Mouse (Mus musculus) heart, adult 2 months (tissue): ENCODE measurements at regions not wholly inside any gene's neighbourhood (a gene's known extent, or its start where the extent isn't known, plus 50 kb on each side); places are given as distances from the start of the nearest gene placed in this dataset.

Experiments
- DNase-seq, 2 experiments: peaks; one replicate each; pipeline ENCODE4 v3.0.0; 2021
- H3K27ac ChIP-seq: fragments of 200-600 bp; 2 replicates; pipeline ENCODE4 v1.8.1; 2022
- H3K27me3 ChIP-seq: fragments of 200-500 bp; 2 replicates; pipeline ENCODE4 v1.6.1; 2012; ENCODE audit warnings: mild to moderate bottlenecking, low read length, inconsistent platforms, mixed read lengths; ENCODE audit not compliant: control insufficient read depth, insufficient read depth
- H3K36me3 ChIP-seq: fragments of 200-500 bp; 2 replicates; pipeline ENCODE4 v1.6.1; 2012; ENCODE audit warnings: low read length, inconsistent platforms; ENCODE audit not compliant: control insufficient read depth, insufficient read depth
- H3K4me1 ChIP-seq: fragments of 200-500 bp; 2 replicates; pipeline ENCODE4 v1.6.1; 2011; ENCODE audit warnings: low read length; ENCODE audit not compliant: control insufficient read depth, insufficient read depth
- H3K4me3 ChIP-seq: fragments of 200-600 bp; 2 replicates; pipeline ENCODE4 v1.8.1; 2022
- H3K79me2 ChIP-seq: fragments of 200-500 bp; replicated peaks from 2 replicates; pipeline ENCODE4 v1.6.1; 2012; ENCODE audit warnings: mild to moderate bottlenecking, inconsistent platforms, low read length, moderate library complexity, mixed read lengths; ENCODE audit not compliant: control insufficient read depth, insufficient read depth
- H3K9ac ChIP-seq: fragments of 200-500 bp; 2 replicates; pipeline ENCODE4 v1.6.1; 2012; ENCODE audit warnings: low read depth, mild to moderate bottlenecking, control low read depth, inconsistent platforms, low read length, mixed read lengths
- CTCF ChIP-seq: fragments of 200-600 bp; IDR thresholded peaks from 2 replicates; pipeline ENCODE4 v1.8.1; 2022; ENCODE audit warnings: antibody characterized with exemption, mild to moderate bottlenecking, moderate library complexity
- EP300 ChIP-seq: fragments of 200-500 bp; IDR thresholded peaks from 2 replicates; pipeline ENCODE4 v1.6.1; 2011; ENCODE audit warnings: low read depth, low read length, control low read depth; ENCODE audit not compliant: insufficient read depth
- POLR2A ChIP-seq: fragments of 200-500 bp; IDR thresholded peaks from 2 replicates; pipeline ENCODE4 v1.6.1; 2011; ENCODE audit warnings: mild to moderate bottlenecking, low read depth, low read length, control low read depth; ENCODE audit not compliant: insufficient read depth
- WGBS: fragments of 180-500 bp; shearing (Covaris S2); methylation state at CpG from one replicate; pipeline ENCODE4 v1.1.7; 2018; 5-methylcytosine and 5-hydroxymethylcytosine counted together
- intact Hi-C: fragments of 180-260 bp; cut with DNase I; formaldehyde crosslinking; loops from one replicate; pipeline ENCODE4 v1.15.1; 2025

GRCm38 (mm10) chr4:127421927-127422450 is 64.0 kb upstream of the Gjb5 start:
- no peaks in the 10 kb centered on the region for H3K79me2 ChIP-seq
- WGBS: 76% methylated on average over 6 of the region's 6 CpGs
- intact Hi-C loops: no loop called here
- no peaks in the 10 kb centered on the region for H3K27me3 ChIP-seq
- no peak for TF ChIP-seq EP300
- TF ChIP-seq CTCF: no peak
- TF ChIP-seq POLR2A: no peak
- no peak overlapping the region for H3K9ac ChIP-seq
- no peak overlapping the region for H3K4me3 ChIP-seq
- no peaks in the 10 kb centered on the region for H3K36me3 ChIP-seq
- no peak for DNase-seq
- no peaks in the 10 kb centered on the region for H3K4me1 ChIP-seq
- H3K27ac ChIP-seq: no peak overlapping the region

GRCm38 (mm10) chr4:127421129-127421528 is 63.1 kb upstream of the Gjb5 start:
- no peak overlapping the region for H3K4me3 ChIP-seq
- H3K27me3 ChIP-seq: no peaks in the 10 kb centered on the region
- DNase-seq: no peak
- 69% methylated on average over 5 of the region's 5 CpGs for WGBS
- intact Hi-C loops: no loop called here
- TF ChIP-seq CTCF (no peak), EP300 (no peak), POLR2A (no peak)
- H3K4me1 ChIP-seq: no peaks in the 10 kb centered on the region
- no peak overlapping the region for H3K9ac ChIP-seq
- H3K27ac ChIP-seq: no peak overlapping the region
- H3K79me2 ChIP-seq: no peaks in the 10 kb centered on the region
- no peaks in the 10 kb centered on the region for H3K36me3 ChIP-seq

- no peaks in the 10 kb centered on the region for H3K4me1 ChIP-seq
- intact Hi-C loops: no loop called here
- H3K4me3 ChIP-seq: no peak overlapping the region
- no peak overlapping the region for H3K9ac ChIP-seq
- no peak for TF ChIP-seq POLR2A
- no peak for DNase-seq
- H3K79me2 ChIP-seq: no peaks in the 10 kb centered on the region
- no peaks in the 10 kb centered on the region for H3K36me3 ChIP-seq
- no peaks in the 10 kb centered on the region for H3K27me3 ChIP-seq
- WGBS: 34% methylated on average over 8 of the region's 8 CpGs
- no peak overlapping the region for H3K27ac ChIP-seq
These were observed 61.8 kb upstream of the Gjb5 start for GRCm38 (mm10) chr4:127419786-127420120.

- Histone ChIP-seq H3K36me3 (no peaks in the 10 kb centered on the region), H3K9ac (no peak overlapping the region), H3K4me1 (no peaks in the 10 kb centered on the region), H3K27ac (no peak overlapping the region), H3K27me3 (no peaks in the 10 kb centered on the region), H3K79me2 (no peaks in the 10 kb centered on the region), H3K4me3 (no peak overlapping the region)
- peak; percentile 30 to 40 for DNase-seq
- intact Hi-C loops: no loop called here
- no peak for TF ChIP-seq CTCF
- no peak for TF ChIP-seq EP300
- no peak for TF ChIP-seq POLR2A
- 22% methylated on average over 22 of the region's 22 CpGs for WGBS
These were observed 61.2 kb upstream of the Gjb5 start for GRCm38 (mm10) chr4:127419062-127419785.

- no peak for DNase-seq
- no peaks in the 10 kb centered on the region for H3K79me2 ChIP-seq
- H3K27ac ChIP-seq: no peak overlapping the region
- H3K4me1 ChIP-seq: no peaks in the 10 kb centered on the region
- 42% methylated on average over 7 of the region's 7 CpGs for WGBS
- TF ChIP-seq CTCF (no peak), POLR2A (no peak), EP300 (no peak)
- intact Hi-C loops: no loop called here
- H3K27me3 ChIP-seq: no peaks in the 10 kb centered on the region
- H3K4me3 ChIP-seq: no peak overlapping the region
- H3K9ac ChIP-seq: no peak overlapping the region
- no peaks in the 10 kb centered on the region for H3K36me3 ChIP-seq
These were observed 58.9 kb upstream of the Gjb5 start for GRCm38 (mm10) chr4:127416906-127417305.

- no peak overlapping the region for H3K27ac ChIP-seq
- H3K4me1 ChIP-seq: no peaks in the 10 kb centered on the region
- intact Hi-C loops: no loop called here
- 58% methylated on average over 14 of the region's 14 CpGs for WGBS
- H3K36me3 ChIP-seq: no peaks in the 10 kb centered on the region
- H3K27me3 ChIP-seq: peaks cover 3% of the 10 kb centered on the region; the same call in 1 of the 2 replicates
- H3K9ac ChIP-seq: no peak overlapping the region
- H3K79me2 ChIP-seq: no peaks in the 10 kb centered on the region
- H3K4me3 ChIP-seq: no peak overlapping the region
- no peak for TF ChIP-seq POLR2A
- no peak for TF ChIP-seq CTCF
- no peak for TF ChIP-seq EP300
- no peak for DNase-seq
These were observed 56.3 kb upstream of the Gjb5 start for GRCm38 (mm10) chr4:127413997-127414964.
